Mouse (Mus musculus) cerebellum, adult 2 months (tissue): ENCODE measurements at regions not wholly inside any gene's neighbourhood (a gene's known extent, or its start where the extent isn't known, plus 50 kb on each side); places are given as distances from the start of the nearest gene placed in this dataset.

Experiments used
- DNase-seq, 2 experiments: peaks; one replicate each; pipeline ENCODE4 v3.0.0; 2021
- H3K27ac ChIP-seq: fragments of 200-500 bp; 2 replicates; pipeline ENCODE4 v1.5.1; 2012; ENCODE audit warnings: low read length, control low read depth, inconsistent platforms; ENCODE audit not compliant: insufficient read depth
- H3K27me3 ChIP-seq: fragments of 200-500 bp; 2 replicates; pipeline ENCODE4 v1.6.1; 2012; ENCODE audit warnings: inconsistent platforms, mild to moderate bottlenecking, low read length, moderate library complexity; ENCODE audit not compliant: control insufficient read depth, insufficient read depth
- H3K4me1 ChIP-seq: fragments of 200-500 bp; 2 replicates; pipeline ENCODE4 v1.6.1; 2011; ENCODE audit warnings: low read length; ENCODE audit not compliant: control insufficient read depth, insufficient read depth
- H3K4me3 ChIP-seq: fragments of 200-500 bp; replicated peaks from 2 replicates; pipeline ENCODE3; 2011; ENCODE audit warnings: mild to moderate bottlenecking, low read depth, low read length, control low read depth; ENCODE audit not compliant: insufficient read depth
- CTCF ChIP-seq: fragments of 200-500 bp; IDR thresholded peaks from 2 replicates; pipeline ENCODE4 v1.5.1; 2011; ENCODE audit warnings: low read depth, mild to moderate bottlenecking, control low read depth, low read length, moderate library complexity, borderline replicate concordance; ENCODE audit not compliant: insufficient read depth
- POLR2A ChIP-seq: fragments of 200-500 bp; IDR thresholded peaks from 2 replicates; pipeline ENCODE4 v1.6.1; 2011; ENCODE audit warnings: low read length, control low read depth, borderline replicate concordance; ENCODE audit not compliant: insufficient read depth
- WGBS: fragments of 180-500 bp; shearing (Covaris S2); methylation state at CpG from one replicate; pipeline ENCODE4 v1.1.7; 2018; 5-methylcytosine and 5-hydroxymethylcytosine counted together

GRCm38 (mm10) chr6:31148311-31148856 is 189.5 kb upstream of the Klf14 start:
- no peak for TF ChIP-seq POLR2A
- TF ChIP-seq CTCF, result no peak
- no peak overlapping the region; the same call in 1 of the 2 replicates for H3K27ac ChIP-seq
- H3K27me3 ChIP-seq, result no peaks in the 10 kb centered on the region
- H3K4me3 ChIP-seq, result no peak overlapping the region
- peaks cover 29% of the 10 kb centered on the region for H3K4me1 ChIP-seq
- DNase-seq, result peak; percentile 64 to 80
- 16% methylated on average over 8 of the region's 8 CpGs for WGBS

- TF ChIP-seq POLR2A (no peak), CTCF (no peak)
- Histone ChIP-seq H3K4me3 (no peak overlapping the region), H3K27me3 (no peaks in the 10 kb centered on the region), H3K4me1 (peaks cover 29% of the 10 kb centered on the region), H3K27ac (no peak overlapping the region)
- WGBS, result 89% methylated on average over 6 of the region's 6 CpGs
- DNase-seq, result no peak
Observed at GRCm38 (mm10) chr6:31149164-31149563, 190.3 kb upstream of the Klf14 start.

GRCm38 (mm10) chr6:31150416-31150815 is 191.5 kb upstream of the Klf14 start:
- no peak overlapping the region for H3K27ac ChIP-seq
- TF ChIP-seq POLR2A (no peak), CTCF (no peak)
- peaks cover 29% of the 10 kb centered on the region for H3K4me1 ChIP-seq
- DNase-seq, result peak in 1 of 2 experiments; percentile 66
- no peaks in the 10 kb centered on the region for H3K27me3 ChIP-seq
- H3K4me3 ChIP-seq, result no peak overlapping the region
- WGBS, result 22% methylated on average over 8 of the region's 8 CpGs

- TF ChIP-seq CTCF (peak; percentile 74), POLR2A (no peak)
- no peak overlapping the region for H3K27ac ChIP-seq
- DNase-seq, result peak; percentile 73 to 79
- WGBS, result 19% methylated on average over 5 of the region's 5 CpGs
- H3K27me3 ChIP-seq, result no peaks in the 10 kb centered on the region
- H3K4me1 ChIP-seq, result peaks cover 24% of the 10 kb centered on the region
- no peak overlapping the region for H3K4me3 ChIP-seq
Observed at GRCm38 (mm10) chr6:31155857-31156256, 197.0 kb upstream of the Klf14 start.

- DNase-seq, result no peak
- peaks cover 29% of the 10 kb centered on the region for H3K4me1 ChIP-seq
- WGBS, result 96% methylated on average over 2 of the region's 2 CpGs
- H3K27ac ChIP-seq, result no peak overlapping the region
- H3K27me3 ChIP-seq, result no peaks in the 10 kb centered on the region
- TF ChIP-seq CTCF (no peak), POLR2A (no peak)
- H3K4me3 ChIP-seq, result no peak overlapping the region
Observed at GRCm38 (mm10) chr6:31156999-31157398, 198.1 kb upstream of the Klf14 start.

GRCm38 (mm10) chr6:31157429-31157828 is 198.6 kb upstream of the Klf14 start:
- H3K4me3 ChIP-seq, result no peak overlapping the region
- no peaks in the 10 kb centered on the region for H3K27me3 ChIP-seq
- TF ChIP-seq CTCF (no peak), POLR2A (no peak)
- H3K4me1 ChIP-seq, result peaks cover 29% of the 10 kb centered on the region
- WGBS, result 87% methylated on average over 6 of the region's 6 CpGs
- DNase-seq, result no peak
- no peak overlapping the region for H3K27ac ChIP-seq

GRCm38 (mm10) chr6:31158648-31159047 is 199.8 kb upstream of the Klf14 start:
- TF ChIP-seq CTCF (no peak), POLR2A (no peak)
- peak; percentile 80 to 88 for DNase-seq
- H3K27ac ChIP-seq, result no peak overlapping the region
- no peak overlapping the region for H3K4me3 ChIP-seq
- WGBS, result 2% methylated on average over 7 of the region's 7 CpGs
- no peaks in the 10 kb centered on the region for H3K27me3 ChIP-seq
- H3K4me1 ChIP-seq, result peaks cover 29% of the 10 kb centered on the region

GRCm38 (mm10) chr6:31159240-31159639 is 200.4 kb upstream of the Klf14 start:
- H3K4me3 ChIP-seq, result no peak overlapping the region
- H3K27ac ChIP-seq, result 0 out of 2 replicates have a peak overlapping the region, but pooled peaks have one; percentile 11
- peaks cover 29% of the 10 kb centered on the region for H3K4me1 ChIP-seq
- H3K27me3 ChIP-seq, result no peaks in the 10 kb centered on the region
- WGBS, result 37% methylated on average over 8 of the region's 8 CpGs
- TF ChIP-seq CTCF, result no peak
- TF ChIP-seq POLR2A, result no peak
- no peak for DNase-seq
